Mouse (Mus musculus): ENCODE data around the gene Zfp36l2.

DNA sequence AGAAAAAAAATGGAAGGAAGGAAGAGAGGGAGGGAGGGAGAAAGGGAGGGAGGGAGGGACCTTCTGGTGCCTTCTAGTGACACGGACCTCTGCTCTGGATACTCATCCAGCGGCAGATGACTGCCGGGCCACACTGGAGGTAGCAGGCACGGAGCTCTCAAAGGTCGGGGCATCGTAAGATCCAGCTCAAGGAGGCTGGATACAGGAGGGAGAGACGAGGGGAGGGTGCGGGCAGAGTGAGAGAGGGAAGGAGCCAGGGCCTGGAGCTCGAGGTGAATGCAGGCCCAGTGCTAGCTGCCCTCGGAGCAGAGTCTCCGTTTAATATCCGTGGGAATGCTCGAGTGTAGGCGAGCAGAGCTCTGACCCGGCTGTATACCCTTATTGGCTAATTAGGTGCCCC lies 28.9 kb downstream of the Zfp36l2 start:
- TF ChIP-seq CTCF (IDR thresholded peaks at IDR 0.05; ENCODE audit: low read depth, low read length) = no peak
- no peak for TF ChIP-seq POLR2A (IDR thresholded peaks at IDR 0.05; ENCODE audit: borderline replicate concordance, low read depth, low read length)
